Mouse (Mus musculus) ovary, postnatal 14 days (tissue): ENCODE measurements at regions not wholly inside any gene's neighbourhood (a gene's known extent, or its start where the extent isn't known, plus 50 kb on each side); places are given as distances from the start of the nearest gene placed in this dataset.
A peak's percentile ranks its signal among the peaks of the same experiment; 100 is the strongest.

Source experiments
- DNase-seq: peaks from one replicate; pipeline ENCODE4 v3.0.0; 2022; ENCODE audit warnings: low spot score

GRCm38 (mm10) chr15:74461935-74462334 lies 174.2 kb downstream of the Mroh4 start:
- DNase-seq, result no peak

- no peak for DNase-seq
Measured at GRCm38 (mm10) chr15:74459345-74459975, 176.7 kb downstream of the Mroh4 start.

- DNase-seq, result no peak
Measured at GRCm38 (mm10) chr15:74458940-74459339, 177.2 kb downstream of the Mroh4 start.

DNA sequence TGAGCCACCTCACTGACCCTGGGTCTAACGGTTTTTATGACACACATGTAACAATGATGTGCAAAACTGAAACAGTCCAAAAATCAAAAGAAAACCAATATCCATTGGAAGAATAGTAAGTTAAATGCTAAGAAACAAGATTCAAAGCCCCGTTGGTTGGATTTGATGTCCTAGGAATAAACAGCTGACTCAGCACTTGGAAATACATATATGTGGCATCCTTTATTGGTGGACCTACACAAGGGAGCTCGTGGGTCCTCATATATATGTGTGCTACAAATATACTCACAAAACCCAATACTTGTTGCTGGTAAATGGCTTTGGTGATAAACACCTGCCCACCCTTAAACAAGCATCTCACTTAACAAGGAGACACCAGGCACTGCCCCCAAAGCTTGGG lies 178.2 kb downstream of the Mroh4 start:
- no peak for DNase-seq

DNA sequence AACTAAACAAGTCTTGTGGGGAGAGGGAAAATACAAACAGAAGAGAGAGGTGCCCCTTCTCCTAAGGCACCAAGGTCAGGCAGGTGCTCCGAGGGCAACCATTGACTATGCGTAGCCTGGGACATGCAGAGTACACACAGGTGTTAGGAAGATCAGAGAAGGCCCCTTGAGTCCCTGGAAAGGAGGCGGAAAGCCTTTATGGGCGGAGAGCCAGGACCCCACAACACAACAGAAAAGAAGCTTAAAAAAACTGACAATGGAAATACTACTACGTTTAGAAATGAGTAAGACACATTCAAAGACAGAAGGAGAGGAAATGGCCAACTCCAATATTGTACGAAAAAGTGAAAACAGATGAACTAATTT lies 179.5 kb downstream of the Mroh4 start:
- DNase-seq, result no peak

GRCm38 (mm10) chr15:74455921-74456674 lies 180.1 kb downstream of the Mroh4 start:
- DNase-seq, result no peak

GRCm38 (mm10) chr15:74454543-74454942 lies 181.6 kb downstream of the Mroh4 start:
- no peak for DNase-seq

- DNase-seq, result no peak
Measured at GRCm38 (mm10) chr15:74453810-74454209, 182.3 kb downstream of the Mroh4 start.

- no peak for DNase-seq
Measured at GRCm38 (mm10) chr15:74452426-74452825, 183.7 kb downstream of the Mroh4 start.

DNA sequence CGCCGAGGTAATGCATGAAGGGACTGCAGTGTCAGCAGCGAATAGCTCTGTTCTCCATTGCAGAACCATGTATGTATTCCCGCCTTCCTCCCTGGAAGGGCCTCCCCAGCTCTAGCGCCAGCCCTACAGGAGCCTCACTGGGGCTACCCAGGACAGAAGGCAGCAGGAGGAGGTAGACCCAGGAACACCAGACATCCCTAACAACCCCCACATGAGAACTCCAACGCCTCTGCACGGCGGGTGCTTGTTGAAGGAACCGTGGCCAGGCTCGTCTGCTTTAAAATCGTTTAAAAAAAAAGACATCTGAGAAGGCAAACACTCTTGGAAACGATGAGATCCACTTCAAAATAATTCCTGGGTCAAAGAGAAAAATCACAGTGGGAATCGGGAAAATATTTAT lies 194.3 kb downstream of the Mroh4 start:
- no peak for DNase-seq

- no peak for DNase-seq
Measured at GRCm38 (mm10) chr15:74426989-74427388, 209.2 kb downstream of the Mroh4 start.

- DNase-seq, result no peak
Measured at GRCm38 (mm10) chr15:74423001-74423400, 213.2 kb downstream of the Mroh4 start.

GRCm38 (mm10) chr15:74420550-74420949 lies 215.6 kb downstream of the Mroh4 start:
- DNase-seq, result no peak

GRCm38 (mm10) chr15:74418635-74419034 lies 217.5 kb downstream of the Mroh4 start:
- DNase-seq, result no peak

- no peak for DNase-seq
Measured at GRCm38 (mm10) chr15:74413217-74413616, 222.9 kb downstream of the Mroh4 start.

GRCm38 (mm10) chr15:74412261-74412660 lies 223.9 kb downstream of the Mroh4 start:
- DNase-seq, result no peak

DNA sequence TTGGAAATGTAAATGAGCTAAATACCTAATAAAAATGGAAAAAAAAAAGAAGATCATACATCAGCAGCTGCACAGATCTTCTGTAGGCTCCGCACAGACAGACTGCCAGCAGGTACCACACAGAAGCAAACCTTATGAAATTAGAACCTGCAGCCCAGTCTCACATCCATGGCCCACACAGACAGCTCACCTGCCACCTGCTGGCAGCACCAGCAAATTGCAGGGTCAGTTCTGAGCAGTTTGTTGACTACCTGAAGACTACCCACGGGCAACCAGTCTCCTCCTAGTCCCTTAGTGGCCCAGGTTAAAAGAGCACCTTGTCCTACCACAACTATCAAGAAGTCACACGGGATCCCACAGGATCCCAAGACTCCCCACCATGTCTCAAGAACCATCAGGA lies 225.1 kb downstream of the Mroh4 start:
- DNase-seq, result no peak

DNA sequence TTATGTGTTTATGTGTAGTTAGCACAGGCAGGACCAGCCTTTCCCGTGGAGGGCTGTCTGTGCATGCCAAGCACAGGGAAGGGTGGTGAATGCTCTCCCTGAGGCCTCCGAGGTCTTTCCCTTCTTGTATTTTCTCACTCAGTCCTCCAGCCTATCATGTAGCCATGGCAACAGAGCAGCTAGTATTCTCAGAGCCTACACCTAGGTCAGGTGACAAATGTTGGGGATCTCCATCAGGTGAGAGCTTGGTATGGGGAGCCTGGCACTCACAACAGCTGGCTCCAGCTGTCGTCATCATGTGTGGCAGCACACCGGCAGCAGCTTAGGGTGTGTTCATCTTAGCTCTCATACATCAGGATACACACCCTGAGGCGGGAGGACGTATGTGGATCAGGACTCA lies 231.3 kb downstream of the Mroh4 start:
- no peak for DNase-seq

GRCm38 (mm10) chr15:74401275-74401674 lies 234.9 kb downstream of the Mroh4 start:
- no peak for DNase-seq

GRCm38 (mm10) chr15:74396029-74396428 lies 240.1 kb downstream of the Mroh4 start:
- no peak for DNase-seq

DNA sequence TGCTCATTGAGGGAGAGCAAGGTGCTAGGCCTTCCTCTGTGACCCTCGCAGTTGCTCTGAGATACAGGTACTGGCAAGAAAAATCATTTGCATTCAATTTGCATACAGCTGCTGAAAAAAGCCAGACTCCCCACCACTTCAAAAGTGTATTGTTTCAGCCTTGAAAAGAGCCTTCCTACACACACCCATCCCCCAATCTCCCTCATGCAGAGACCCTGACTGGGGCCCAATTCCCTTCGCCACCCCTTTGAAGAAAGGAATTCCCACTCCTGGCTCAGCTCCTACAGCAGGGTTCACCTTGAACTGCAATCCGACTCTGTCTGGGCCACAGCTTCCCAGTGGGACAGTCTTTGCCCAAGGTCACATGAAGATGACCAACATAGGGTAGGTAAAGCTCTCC lies 248.6 kb downstream of the Mroh4 start:
- no peak for DNase-seq

DNA sequence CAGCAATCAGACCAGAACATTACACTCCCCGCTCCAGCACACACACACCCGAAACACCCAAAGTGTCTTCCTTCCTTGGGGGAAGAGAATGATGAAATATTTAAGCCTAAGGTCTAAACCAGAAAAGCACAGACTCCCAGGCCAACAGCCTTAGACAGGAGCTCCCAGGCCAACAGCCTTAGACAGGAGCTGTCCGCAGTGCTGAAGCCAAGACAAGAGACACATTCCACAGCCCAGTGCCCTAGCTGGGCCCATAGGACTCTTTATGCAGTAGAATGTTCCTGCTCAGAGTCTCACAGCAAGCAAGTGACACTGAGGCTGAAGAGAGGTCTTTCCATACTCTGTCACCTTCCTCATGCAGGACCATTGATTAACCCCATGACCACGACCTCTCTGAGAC lies 253.6 kb downstream of the Mroh4 start:
- peak; percentile 33 for DNase-seq

DNA sequence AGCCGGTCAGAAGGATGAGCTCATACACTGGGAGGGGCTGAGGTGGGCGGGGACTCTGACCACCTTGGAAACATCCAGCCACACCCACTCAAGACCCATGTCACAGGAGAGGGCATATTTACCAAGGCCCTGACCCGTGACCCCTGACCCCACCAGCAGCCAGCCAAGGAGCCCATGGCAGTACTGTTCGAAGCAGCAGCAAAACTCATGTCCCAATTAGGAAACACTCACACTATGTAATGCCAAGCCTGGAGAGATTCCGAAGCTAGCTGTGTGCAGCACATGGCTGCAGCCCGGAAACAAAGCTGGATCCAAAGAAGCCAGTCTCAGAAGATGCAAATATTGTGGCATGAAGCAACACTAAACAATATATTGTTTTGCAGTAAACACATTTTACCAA lies 256.8 kb downstream of the Mroh4 start:
- DNase-seq, result no peak

DNA sequence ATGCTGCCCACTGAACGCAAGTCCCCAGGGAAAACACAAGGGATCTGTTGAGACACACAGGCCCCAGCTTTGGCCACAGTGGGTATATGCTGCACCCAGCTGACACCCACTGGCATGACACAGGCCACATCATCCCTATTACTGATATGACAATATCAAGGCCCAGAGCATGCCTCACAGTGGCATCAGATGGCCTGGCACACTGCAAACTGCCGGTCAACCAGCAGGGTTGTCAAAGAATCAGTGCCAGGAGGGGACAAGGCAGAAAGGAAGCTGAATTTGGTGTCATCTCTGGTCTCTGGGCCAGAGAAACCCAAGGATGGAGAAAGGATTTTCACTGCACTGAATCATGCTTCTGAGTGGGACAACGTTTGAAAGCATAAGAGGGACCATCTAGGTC lies 266.7 kb downstream of the Mroh4 start:
- no peak for DNase-seq
